Mouse (Mus musculus) hindbrain, embryonic 13.5 days (tissue): ENCODE measurements around the gene Lrr1. TPM values are rescaled to one million over a fixed set of nuclear protein-coding genes. Genes with fewer than 3 reads are reported as not detected.

ENCODE experiments used
- ATAC-seq: fragments of 200-750 bp; cut with Nextera tagmentation; 2 replicates; pipeline ENCODE4 v1.8.0; 2017; ENCODE audit warnings: moderate TSS enrichment; ENCODE audit not compliant: low FRiP score
- H3K27ac ChIP-seq: fragments of 300-500 bp; sonication (generic); 2 replicates; pipeline ENCODE4 v1.5.1; 2015; ENCODE audit warnings: inconsistent platforms, mild to moderate bottlenecking, moderate library complexity
- H3K27me3 ChIP-seq: fragments of 300-500 bp; sonication (generic); 2 replicates; pipeline ENCODE4 v1.6.1; 2015; ENCODE audit warnings: mild to moderate bottlenecking, inconsistent platforms
- H3K36me3 ChIP-seq: fragments of 300-500 bp; sonication (generic); 2 replicates; pipeline ENCODE4 v1.6.1; 2015; ENCODE audit warnings: mild to moderate bottlenecking, inconsistent platforms
- H3K4me1 ChIP-seq: fragments of 300-500 bp; sonication (generic); replicated peaks from 2 replicates; pipeline ENCODE4 v1.6.1; 2015; ENCODE audit warnings: inconsistent platforms
- H3K4me2 ChIP-seq: fragments of 300-500 bp; sonication (generic); 2 replicates; pipeline ENCODE4 v1.6.1; 2015; ENCODE audit warnings: inconsistent platforms, mild to moderate bottlenecking, moderate library complexity
- H3K4me3 ChIP-seq: fragments of 300-500 bp; sonication (generic); 2 replicates; pipeline ENCODE4 v1.5.1; 2015; ENCODE audit warnings: mild to moderate bottlenecking, inconsistent platforms
- H3K9ac ChIP-seq: fragments of 300-500 bp; sonication (generic); 2 replicates; pipeline ENCODE4 v1.6.1; 2015; ENCODE audit warnings: mild to moderate bottlenecking, inconsistent platforms
- H3K9me3 ChIP-seq: fragments of 300-500 bp; sonication (generic); 2 replicates; pipeline ENCODE4 v1.6.1; 2016; ENCODE audit warnings: inconsistent platforms
- WGBS: fragments of 180-500 bp; shearing (Covaris S2); methylation state at CpG from one replicate; pipeline ENCODE4 v1.1.7; 2015; 5-methylcytosine and 5-hydroxymethylcytosine counted together
- polyA plus RNA-seq: library from polyadenylated mRNA; unstranded; fragments of >200 nt; fragmentation: Nextera tagmentation; extraction: Ambion mirVana; gene quantifications from 2 replicates; pipeline ENCODE4 v1.2.1, GENCODE M21; 2015

Gene Lrr1
- polyA plus RNA-seq, 1 experiment from 2014 or later: 5.5 TPM

DNA sequence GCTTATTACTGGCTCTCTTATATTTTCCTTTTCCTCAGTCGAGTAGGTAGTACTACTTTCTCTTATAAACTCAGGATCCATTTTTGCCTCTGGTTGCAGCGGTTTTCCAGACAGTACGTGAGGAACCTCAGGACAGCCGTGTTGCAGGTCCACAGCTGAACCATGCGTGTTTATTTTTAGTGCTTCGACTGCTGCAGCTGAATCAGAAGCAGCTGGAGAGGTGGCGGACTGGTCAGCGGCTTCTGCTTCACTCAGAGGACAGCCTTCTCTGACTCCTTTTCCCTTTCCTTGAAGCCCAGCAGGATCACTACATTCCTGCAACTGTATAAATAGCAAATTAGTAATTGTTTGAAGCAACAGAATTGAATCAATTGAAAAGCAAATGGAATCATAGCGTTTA lies 21.5 kb downstream of the Lrr1 start:
- Histone ChIP-seq H3K4me2 (no peak overlapping the region), H3K4me3 (no peak overlapping the region), H3K4me1 (peaks cover 21% of the 10 kb centered on the region), H3K36me3 (peaks cover 22% of the 10 kb centered on the region), H3K9me3 (no peaks in the 10 kb centered on the region), H3K27me3 (no peaks in the 10 kb centered on the region), H3K9ac (no peak overlapping the region), H3K27ac (no peak overlapping the region)
- ATAC-seq: no peak
- 90% methylated on average over 9 of the region's 9 CpGs for WGBS

DNA sequence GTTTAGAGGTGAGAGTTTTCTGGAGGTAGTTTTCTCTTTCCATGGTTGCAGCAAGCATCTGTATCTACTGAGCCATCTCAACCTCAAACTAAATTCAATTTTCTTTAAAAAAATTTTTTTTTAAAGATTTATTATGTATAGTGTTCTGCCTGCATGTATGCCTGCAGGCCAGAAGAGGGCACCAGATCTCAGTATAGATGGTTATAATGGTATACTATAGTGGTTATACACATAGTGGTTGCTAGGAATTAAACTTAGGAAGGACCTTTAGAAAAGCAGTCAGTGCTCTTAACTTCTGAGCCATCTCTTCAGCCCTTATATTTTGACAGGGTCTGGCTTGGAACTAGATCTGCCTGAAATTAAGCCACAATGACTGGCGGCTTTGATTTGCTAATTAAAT lies 21.9 kb downstream of the Lrr1 start:
- H3K4me1 ChIP-seq: peaks cover 19% of the 10 kb centered on the region
- H3K4me3 ChIP-seq: no peak overlapping the region
- WGBS: 100% methylated on average over 1 of the region's 1 CpGs
- H3K9me3 ChIP-seq: no peaks in the 10 kb centered on the region
- ATAC-seq: no peak
- H3K27ac ChIP-seq: no peak overlapping the region
- H3K27me3 ChIP-seq: no peaks in the 10 kb centered on the region
- peaks cover 22% of the 10 kb centered on the region for H3K36me3 ChIP-seq
- no peak overlapping the region for H3K9ac ChIP-seq
- no peak overlapping the region for H3K4me2 ChIP-seq

DNA sequence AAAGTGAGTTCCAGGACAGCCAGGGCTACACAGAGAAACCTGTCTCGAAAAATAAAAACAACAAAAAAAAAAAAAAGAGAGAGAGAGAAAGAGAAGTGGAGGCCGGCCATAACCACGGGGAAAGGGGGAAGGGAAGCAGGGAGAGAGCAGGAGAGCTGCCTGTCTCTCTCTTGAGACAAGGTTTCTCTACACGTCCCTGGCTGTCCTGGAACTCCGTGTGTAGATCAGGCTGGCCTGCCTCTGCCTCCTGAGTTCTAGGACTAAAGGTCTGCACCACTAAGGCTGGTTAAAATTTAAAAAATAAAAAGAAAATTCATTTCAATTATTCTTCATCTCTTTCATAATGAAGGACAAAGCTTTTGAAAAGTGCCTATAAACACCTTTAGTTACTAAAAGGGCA lies 22.8 kb downstream of the Lrr1 start:
- no peak overlapping the region for H3K9ac ChIP-seq
- peaks cover 22% of the 10 kb centered on the region for H3K36me3 ChIP-seq
- no peak overlapping the region for H3K4me3 ChIP-seq
- H3K4me1 ChIP-seq: peaks cover 25% of the 10 kb centered on the region
- no peak for ATAC-seq
- no peak overlapping the region for H3K27ac ChIP-seq
- H3K9me3 ChIP-seq: no peaks in the 10 kb centered on the region
- H3K27me3 ChIP-seq: no peaks in the 10 kb centered on the region
- WGBS: 91% methylated on average over 5 of the region's 5 CpGs
- H3K4me2 ChIP-seq: no peak overlapping the region

DNA sequence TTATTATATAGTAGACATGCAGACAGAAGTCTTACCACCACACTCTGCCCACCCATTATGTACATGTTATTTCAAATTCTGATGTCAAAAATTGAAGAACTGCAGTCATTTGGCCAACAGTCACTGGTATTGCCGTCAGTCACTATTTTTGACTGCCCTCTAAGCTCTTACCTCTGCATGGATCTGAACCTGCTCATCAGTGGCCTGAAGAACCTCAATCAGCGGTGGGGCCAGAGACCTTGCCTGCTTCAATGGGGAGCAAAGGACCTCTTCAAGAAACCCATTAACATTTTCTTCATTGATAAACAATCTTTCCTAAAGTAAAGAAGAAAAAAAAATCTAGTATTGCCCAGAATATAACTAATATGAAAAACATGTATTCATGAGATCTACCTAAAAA lies 24.0 kb downstream of the Lrr1 start:
- Histone ChIP-seq H3K36me3 (peaks cover 22% of the 10 kb centered on the region), H3K4me1 (peaks cover 17% of the 10 kb centered on the region), H3K27me3 (no peaks in the 10 kb centered on the region), H3K9me3 (no peaks in the 10 kb centered on the region), H3K9ac (no peak overlapping the region), H3K4me3 (no peak overlapping the region), H3K4me2 (no peak overlapping the region), H3K27ac (no peak overlapping the region)
- ATAC-seq: no peak
- WGBS: 92% methylated on average over 2 of the region's 2 CpGs

DNA sequence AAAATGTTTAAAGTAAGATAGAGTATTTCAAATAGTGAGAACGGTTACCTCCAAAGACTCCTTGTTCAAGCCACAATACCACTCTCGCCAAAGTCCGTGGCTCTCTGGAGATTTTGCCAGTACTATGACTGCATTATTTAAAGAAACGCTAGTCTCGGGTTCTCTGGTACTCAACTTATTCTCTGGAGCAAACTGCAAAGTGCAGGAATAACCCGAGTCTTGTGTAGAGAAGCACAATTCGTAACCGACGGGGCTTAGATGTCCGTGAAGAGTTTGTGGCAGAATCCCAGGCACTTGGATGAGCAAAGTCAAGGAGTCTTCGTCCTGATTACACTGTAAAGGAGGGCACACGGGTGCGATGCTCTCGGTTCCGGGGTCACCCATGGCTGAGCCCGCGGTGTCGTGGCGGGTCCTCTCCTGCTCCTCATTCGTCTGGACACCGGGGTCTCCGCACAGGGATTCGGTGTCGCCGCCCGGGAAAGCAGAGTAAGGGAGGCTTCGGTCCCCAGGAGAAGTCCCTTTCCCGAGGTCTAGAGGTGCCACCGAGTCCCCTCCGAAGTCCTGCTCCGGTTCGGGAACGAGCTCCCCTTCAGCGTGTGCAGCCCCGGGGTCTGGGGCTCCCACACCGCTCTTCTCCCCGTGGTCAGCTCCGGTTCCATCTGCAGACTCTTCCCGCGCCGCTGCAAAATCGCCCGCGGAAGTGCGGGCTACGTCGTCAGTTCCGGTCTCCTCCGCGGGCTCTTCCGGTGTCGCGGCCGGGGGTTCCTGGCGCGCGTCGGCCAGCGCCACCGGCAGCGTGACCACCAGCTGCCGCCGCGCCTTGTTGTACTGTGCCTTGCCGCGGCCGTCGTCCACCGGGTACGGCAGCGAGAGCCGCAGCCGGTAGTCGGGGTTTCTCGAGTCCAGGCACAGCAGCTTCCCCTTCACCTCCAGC lies 28.1 kb downstream of the Lrr1 start, which contains the start of gene Gm49383:
TSS of gene Gm49383 (minus strand) at position 661 of the 934 bp plus-strand sequence.
- H3K27ac ChIP-seq: peak within 1 kb of the TSS; percentile 94
- no peaks in the 10 kb centered on the region for H3K9me3 ChIP-seq
- H3K27me3 ChIP-seq: no peaks in the 10 kb centered on the region
- H3K36me3 ChIP-seq: peaks cover 11% of the 10 kb centered on the region; the same call in 1 of the 2 replicates
- H3K9ac ChIP-seq: peak within 1 kb of the TSS; percentile 90
- H3K4me3 ChIP-seq: peak within 1 kb of the TSS; percentile 86
- ATAC-seq: peak; percentile 87
- peak within 1 kb of the TSS; percentile 95 for H3K4me2 ChIP-seq
- peaks cover 29% of the 10 kb centered on the region for H3K4me1 ChIP-seq
- WGBS: under 1% methylated on average over 75 of the region's 75 CpGs

DNA sequence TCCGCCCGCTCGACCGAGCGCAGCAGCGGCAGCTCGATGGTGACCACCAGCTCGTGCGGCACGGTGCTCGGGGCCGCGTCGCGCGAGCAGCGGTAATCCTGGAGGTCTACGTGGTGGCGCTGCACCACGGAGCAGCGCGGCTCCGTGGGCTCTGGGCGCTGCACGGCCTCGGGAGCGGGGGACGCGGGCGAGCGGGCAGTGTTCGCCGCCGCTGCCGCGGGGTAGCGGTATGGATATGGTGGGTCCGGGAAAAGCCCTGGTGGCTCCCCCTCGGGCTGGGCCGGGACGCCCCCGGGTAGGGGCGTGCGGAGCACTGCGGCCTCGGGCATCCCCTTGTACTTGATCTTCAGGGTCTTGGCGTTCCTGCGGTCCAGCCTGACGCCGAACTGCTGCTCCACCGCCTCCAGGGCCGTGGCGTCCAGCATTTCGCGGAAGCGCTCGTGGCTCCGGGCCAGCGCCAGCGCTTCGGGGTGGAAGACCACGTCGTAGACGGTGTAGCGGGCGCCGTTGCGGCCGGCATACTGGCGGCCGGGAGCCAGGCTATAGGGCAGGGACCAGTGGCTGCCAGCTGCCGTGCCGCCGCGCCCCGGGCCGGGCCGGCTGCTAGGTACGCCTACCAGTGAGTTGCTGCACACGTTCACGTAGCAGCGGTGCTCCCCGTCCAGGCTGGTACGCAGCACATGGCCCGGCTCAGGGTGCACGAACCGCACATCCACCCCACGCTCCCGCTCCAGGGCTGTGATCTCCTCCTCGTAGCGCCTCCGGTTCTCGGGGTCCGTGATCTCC lies 29.0 kb downstream of the Lrr1 start:
- Histone ChIP-seq H3K4me3 (peak overlapping the region; percentile 86), H3K4me2 (peak overlapping the region; percentile 95), H3K36me3 (peaks cover 18% of the 10 kb centered on the region; the same call in 1 of the 2 replicates), H3K4me1 (peaks cover 29% of the 10 kb centered on the region), H3K27me3 (no peaks in the 10 kb centered on the region), H3K27ac (peak overlapping the region; percentile 94), H3K9me3 (no peaks in the 10 kb centered on the region), H3K9ac (peak overlapping the region; percentile 90)
- WGBS: under 1% methylated on average over 92 of the region's 94 CpGs
- peak; percentile 82 for ATAC-seq

DNA sequence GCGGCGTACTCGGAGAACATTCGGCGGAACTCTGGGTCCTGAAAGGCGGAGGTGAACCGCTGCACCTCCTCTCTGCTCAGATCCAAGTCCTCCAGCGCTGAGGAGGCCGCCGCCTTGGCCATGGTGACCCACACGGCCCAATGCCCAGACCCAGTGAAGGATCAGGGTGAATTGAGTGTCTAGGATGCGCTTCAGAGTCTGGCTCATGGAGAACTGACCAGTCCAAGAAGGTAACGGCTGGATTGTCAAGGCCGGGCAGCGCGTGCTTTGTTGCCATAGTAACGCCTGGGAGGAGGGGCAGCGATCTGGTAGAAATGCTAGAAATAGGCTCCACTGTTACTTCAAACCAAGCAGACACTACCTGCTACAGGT lies 29.5 kb downstream of the Lrr1 start, which contains the start of gene Dnaaf2:
TSS of gene Dnaaf2 (minus strand) at position 266 of the 372 bp plus-strand sequence.
- peak; percentile 32; the same call in 1 of the 2 replicates for ATAC-seq
- Histone ChIP-seq H3K36me3 (peaks cover 18% of the 10 kb centered on the region; the same call in 1 of the 2 replicates), H3K27ac (peak within 1 kb of the TSS; percentile 94), H3K4me2 (peak within 1 kb of the TSS; percentile 95), H3K27me3 (no peaks in the 10 kb centered on the region), H3K9ac (peak within 1 kb of the TSS; percentile 90), H3K9me3 (no peaks in the 10 kb centered on the region), H3K4me1 (peaks cover 29% of the 10 kb centered on the region), H3K4me3 (peak within 1 kb of the TSS; percentile 86)
- under 1% methylated on average over 18 of the region's 18 CpGs for WGBS

DNA sequence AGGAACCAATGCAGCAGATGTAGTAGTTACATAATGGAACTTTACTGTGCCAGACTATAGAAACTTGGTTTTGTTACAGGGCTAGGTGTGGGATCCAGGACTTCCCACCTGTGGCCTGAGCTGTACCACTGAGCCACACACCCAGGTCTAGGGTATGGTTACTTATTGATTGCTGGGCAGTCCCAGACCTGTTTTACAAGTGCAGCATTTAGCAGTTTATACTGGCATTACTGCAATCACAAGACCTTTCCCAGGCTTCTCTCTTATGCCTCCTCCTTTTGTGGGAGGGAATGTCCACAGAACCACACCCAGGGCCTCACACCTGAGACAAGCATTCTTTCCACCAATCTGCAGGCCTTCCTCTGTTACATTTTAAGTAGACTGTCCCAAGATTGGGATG lies 30.4 kb downstream of the Lrr1 start:
- Histone ChIP-seq H3K36me3 (peaks cover 18% of the 10 kb centered on the region; the same call in 1 of the 2 replicates), H3K4me2 (peak overlapping the region; percentile 95), H3K4me1 (peaks cover 31% of the 10 kb centered on the region), H3K9me3 (no peaks in the 10 kb centered on the region), H3K27ac (no peak overlapping the region), H3K4me3 (no peak overlapping the region), H3K27me3 (no peaks in the 10 kb centered on the region), H3K9ac (no peak overlapping the region)
- ATAC-seq: no peak

DNA sequence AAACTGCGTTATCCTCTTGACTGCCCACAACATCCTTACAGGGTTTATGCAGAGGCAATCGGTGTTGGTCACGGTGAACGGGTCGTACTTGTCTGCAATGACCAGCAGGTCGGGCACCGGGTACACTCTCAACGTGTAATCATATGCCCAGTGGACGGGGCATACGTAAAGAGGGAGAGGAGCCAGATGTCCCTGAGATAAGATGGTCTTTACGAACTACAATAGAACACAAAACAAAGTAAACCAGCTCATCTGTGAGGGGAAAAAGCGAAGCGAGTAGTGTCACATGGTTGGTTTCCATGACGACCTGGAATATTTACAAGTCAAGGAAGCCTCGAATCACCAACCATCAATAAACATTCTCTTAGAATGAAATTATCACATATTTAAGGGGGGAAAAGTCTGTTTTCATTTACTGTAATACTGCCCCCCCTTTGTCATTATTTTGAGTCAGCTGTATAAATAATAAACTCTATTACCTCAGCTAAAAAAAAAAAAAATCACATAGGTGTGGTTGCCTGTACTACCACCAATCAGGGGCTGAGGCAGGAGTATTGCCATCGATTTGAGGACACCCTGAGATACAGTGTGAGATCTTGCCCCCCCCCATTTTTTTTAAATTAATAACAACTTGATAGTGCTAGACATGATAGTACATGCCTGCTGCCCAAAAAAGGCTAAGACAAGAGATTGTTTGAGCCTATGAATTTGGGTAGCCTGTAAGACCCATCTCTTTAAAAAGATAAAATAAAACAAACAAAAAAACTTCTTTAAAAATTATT lies 35.6 kb downstream of the Lrr1 start, which contains the start of gene Gm49384:
TSS of gene Gm49384 (minus strand) at position 216 of the 782 bp plus-strand sequence.
- Histone ChIP-seq H3K27me3 (no peaks in the 10 kb centered on the region), H3K36me3 (peaks cover 18% of the 10 kb centered on the region; the same call in 1 of the 2 replicates), H3K4me2 (peak within 1 kb of the TSS; percentile 30; the same call in 1 of the 2 replicates), H3K9ac (no peak within 1 kb of the TSS), H3K9me3 (no peaks in the 10 kb centered on the region), H3K4me3 (0 out of 2 replicates have a peak within 1 kb of the TSS, but pooled peaks have one; percentile 9), H3K27ac (no peak within 1 kb of the TSS), H3K4me1 (peaks cover 6% of the 10 kb centered on the region)
- WGBS: 62% methylated on average over 16 of the region's 16 CpGs
- no peak for ATAC-seq

DNA sequence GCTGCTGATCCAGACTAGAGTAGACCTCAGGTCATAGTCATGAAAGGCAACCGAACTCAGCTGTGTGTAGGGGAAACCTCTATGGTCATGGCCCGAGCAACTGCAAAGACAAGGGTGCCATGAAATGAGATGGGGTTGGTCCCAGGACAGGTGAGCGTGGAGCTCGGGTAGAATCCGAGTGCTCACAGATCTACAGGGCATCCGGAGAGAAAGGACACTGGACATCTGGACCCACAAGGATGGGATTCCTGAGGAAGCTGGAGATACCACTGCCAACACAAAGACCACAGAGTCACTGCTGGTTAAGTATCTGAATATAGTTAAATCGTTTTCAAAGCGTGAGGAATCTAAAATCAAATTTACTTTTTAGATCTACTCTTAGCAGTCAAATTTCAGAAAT lies 38.8 kb downstream of the Lrr1 start:
- no peak overlapping the region for H3K27ac ChIP-seq

DNA sequence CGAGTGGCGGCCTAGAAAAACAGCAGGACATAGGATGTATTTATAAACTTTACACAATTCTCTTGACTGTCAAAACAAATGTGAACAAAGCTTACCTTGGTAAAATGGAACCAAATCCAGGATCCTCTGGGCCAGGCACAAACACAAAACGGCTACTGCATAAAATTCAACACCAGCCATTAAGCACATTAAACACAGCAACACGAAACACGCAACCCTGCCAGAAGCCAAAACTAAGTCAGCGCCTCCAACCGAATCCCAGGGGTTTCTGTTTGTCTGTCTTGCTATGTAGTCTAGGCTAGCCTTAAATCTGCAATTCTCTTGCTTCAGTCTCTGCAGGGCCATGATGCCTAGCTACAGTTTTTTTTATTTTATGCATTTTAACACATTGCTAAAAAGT lies 39.3 kb downstream of the Lrr1 start:
- 94% methylated on average over 7 of the region's 7 CpGs for WGBS
- H3K9ac ChIP-seq: no peak overlapping the region
- no peaks in the 10 kb centered on the region for H3K36me3 ChIP-seq
- H3K27me3 ChIP-seq: no peaks in the 10 kb centered on the region
- peaks cover 4% of the 10 kb centered on the region; the same call in 1 of the 2 replicates for H3K4me1 ChIP-seq
- no peaks in the 10 kb centered on the region for H3K9me3 ChIP-seq
- no peak overlapping the region for H3K27ac ChIP-seq
- H3K4me3 ChIP-seq: no peak overlapping the region
- no peak overlapping the region for H3K4me2 ChIP-seq
- no peak for ATAC-seq

More for the DNA sequence above, 38.8 kb downstream of the Lrr1 start:
- H3K27me3 ChIP-seq: no peaks in the 10 kb centered on the region
- no peak for ATAC-seq
- H3K4me2 ChIP-seq: no peak overlapping the region
- H3K9me3 ChIP-seq: no peaks in the 10 kb centered on the region
- 97% methylated on average over 8 of the region's 8 CpGs for WGBS
- peaks cover 2% of the 10 kb centered on the region; the same call in 1 of the 2 replicates for H3K36me3 ChIP-seq
- H3K4me3 ChIP-seq: no peak overlapping the region
- H3K4me1 ChIP-seq: peaks cover 4% of the 10 kb centered on the region; the same call in 1 of the 2 replicates
- H3K9ac ChIP-seq: no peak overlapping the region
